Mouse (Mus musculus) lung, postnatal 0 days (tissue): ENCODE measurements around the gene Capn13.

Experiments
- CTCF ChIP-seq: IDR thresholded peaks from 2 replicates; pipeline ENCODE4 v1.5.1; 2016; ENCODE audit warnings: antibody characterized with exemption, mild to moderate bottlenecking
- EP300 ChIP-seq: IDR thresholded peaks from 2 replicates; pipeline ENCODE4 v1.6.1; 2016; ENCODE audit warnings: antibody characterized with exemption, mild to moderate bottlenecking, control low read depth

DNA sequence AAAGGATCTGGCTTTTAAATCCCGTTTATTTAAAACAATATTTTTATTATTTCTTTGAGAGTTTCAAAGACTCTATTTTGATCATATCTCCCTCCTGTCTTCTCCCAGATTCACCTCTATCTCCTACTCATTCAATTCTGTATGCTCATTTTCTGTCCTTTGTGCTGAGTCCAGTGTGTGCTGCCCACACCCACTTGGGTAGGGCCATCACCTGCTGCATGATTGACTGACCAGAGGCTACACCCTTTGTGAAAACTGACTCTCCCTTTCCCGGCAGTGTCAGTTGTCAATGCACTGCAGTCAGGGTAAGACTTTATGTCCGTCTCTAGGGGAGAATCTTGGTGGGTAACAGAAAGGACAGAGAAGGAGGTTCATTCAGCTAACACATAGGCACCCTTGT is 14.7 kb downstream of the Capn13 start:
- TF ChIP-seq CTCF (no peak), EP300 (no peak)
